Mouse (Mus musculus) adrenal gland, postnatal 25 days (tissue): ENCODE measurements around the gene Nid2. TPM values are rescaled to one million over a fixed set of nuclear protein-coding genes. Genes with fewer than 3 reads are reported as not detected.

Experiments used
- DNase-seq: peaks from one replicate; pipeline ENCODE4 v3.0.0; 2021; ENCODE audit warnings: mixed read lengths
- total RNA-seq: library from RNA; stranded (reverse); gene quantifications from 2 replicates; pipeline ENCODE4 v1.2.3, GENCODE M21; 2021

The Nid2 gene
- total RNA-seq, 1 experiment from 2014 or later = 27.4 TPM

DNA sequence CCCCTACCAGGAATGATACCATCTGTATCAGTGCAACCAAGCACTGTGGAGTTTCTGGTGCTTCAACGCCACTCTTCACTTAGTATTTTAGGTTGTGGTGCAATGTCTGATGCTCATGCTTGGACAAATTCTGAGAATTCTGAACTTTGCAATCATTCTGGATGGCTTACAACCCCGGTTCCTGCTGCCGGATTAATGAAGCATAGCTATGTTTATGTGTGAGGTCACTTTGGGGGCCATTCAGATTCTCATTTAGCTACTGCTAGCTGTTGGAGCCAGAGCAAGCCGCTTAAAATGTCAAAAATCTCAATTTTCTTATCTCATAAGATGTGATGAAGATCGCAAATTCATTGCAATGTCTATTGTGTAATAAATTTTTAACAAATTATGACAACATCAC lies 6.2 kb upstream of the Nid2 start:
- no peak for DNase-seq

DNA sequence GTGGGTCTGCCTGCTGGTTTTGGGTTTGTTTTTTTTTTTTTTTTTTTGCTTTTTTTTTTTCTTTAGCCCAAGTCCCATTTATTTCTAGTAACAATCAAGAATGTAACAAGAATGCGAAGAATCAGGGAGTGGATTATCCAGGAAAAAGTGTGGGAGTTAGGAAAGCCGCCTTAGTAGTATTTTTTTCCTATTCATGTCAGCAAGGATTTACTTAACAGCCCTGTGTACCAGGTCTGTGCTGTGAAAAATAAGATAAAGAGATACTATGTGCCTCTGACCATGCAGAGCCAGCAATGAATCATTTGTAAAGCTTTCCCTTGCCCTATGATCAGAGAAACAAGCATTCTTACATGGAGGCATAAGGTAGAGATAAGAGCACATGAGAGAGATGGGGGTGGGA lies 4.8 kb upstream of the Nid2 start:
- no peak for DNase-seq

DNA sequence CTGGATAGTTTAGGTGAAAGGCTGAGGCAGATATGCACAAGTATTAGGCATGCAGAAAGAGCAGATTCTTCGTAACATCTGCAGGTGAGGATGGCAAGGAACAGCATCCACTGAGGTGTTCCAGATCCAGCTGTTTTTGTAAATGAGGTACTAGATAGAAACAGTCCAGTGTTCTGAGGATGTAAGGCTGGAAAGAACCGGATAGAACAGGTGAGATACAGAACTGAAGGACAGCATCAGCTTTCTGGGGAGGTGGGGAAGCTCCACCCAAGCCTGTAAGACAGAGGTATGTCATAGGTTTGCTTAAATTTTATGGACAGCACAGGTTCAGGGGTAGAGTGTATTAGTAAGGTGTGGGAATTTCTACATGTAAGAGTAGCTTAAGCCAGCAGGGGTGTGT lies 4.3 kb upstream of the Nid2 start:
- DNase-seq = no peak

DNA sequence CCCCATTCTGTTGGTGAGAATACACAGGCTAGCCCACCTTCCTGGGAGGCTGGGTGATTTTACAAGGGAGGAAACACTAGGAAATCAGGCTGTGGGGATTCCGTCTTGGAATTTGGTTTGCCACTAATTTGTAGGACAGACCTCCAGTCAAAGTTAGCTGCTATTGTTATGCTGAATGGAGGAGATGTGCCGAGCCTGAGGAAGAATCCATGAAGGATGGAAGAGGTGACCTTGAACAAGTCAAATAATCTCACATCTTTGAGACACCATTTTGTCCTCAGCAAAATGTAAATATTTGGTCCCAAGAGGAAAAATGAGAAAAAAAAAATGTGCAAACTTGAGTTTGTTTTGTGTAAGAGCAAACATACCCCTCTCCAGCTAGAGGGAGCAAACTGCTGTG lies 1.3 kb upstream of the Nid2 start:
- DNase-seq = no peak

DNA sequence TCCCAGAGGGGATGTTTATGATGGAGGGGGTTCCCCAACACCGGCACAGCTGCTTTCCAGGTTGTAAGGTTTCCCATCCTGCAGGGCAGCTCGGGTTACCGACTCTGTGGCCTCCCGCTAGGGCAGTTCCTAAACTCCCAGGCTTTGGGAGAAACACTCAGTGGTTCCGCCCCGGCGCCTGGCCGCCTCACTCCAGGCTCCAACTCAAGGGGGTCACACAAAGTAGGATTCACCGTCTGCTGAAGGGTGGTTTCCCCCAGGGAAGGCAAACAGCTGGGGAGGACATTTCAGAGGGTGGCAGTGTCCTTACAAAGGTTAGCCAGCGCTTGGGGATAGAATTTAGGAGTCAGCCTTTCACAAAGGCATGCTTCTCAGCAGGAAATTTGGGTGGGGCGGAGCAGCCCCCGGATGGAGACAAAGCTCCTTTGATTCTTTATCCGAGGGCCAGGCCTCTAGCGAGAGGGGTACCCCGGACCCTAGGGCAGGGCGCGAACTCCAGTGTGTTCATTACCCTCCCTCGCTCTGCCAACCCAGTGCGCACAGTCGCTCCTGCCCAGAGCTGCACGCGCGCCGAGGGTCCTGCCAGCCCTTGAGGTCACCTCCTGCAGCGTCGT lies 547 bp upstream of the Nid2 start:
- no peak for DNase-seq

DNA sequence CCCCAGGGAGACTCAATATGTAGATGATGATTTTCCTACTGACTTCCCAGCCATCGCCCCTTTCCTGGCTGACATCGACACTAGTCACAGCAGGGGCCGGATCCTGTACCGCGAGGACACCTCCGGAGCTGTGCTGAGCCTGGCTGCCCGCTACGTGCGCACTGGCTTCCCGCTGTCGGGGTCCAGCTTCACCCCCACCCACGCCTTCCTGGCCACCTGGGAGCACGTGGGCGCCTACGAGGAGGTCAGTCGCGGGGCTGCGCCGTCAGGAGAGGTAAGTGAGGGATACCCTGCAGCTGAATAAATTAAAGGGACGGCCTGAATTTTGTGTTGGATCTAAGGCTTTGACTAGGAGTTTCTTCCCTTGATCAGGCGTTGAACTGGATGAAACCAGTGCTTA lies 1.2 kb downstream of the Nid2 start:
- DNase-seq = no peak

DNA sequence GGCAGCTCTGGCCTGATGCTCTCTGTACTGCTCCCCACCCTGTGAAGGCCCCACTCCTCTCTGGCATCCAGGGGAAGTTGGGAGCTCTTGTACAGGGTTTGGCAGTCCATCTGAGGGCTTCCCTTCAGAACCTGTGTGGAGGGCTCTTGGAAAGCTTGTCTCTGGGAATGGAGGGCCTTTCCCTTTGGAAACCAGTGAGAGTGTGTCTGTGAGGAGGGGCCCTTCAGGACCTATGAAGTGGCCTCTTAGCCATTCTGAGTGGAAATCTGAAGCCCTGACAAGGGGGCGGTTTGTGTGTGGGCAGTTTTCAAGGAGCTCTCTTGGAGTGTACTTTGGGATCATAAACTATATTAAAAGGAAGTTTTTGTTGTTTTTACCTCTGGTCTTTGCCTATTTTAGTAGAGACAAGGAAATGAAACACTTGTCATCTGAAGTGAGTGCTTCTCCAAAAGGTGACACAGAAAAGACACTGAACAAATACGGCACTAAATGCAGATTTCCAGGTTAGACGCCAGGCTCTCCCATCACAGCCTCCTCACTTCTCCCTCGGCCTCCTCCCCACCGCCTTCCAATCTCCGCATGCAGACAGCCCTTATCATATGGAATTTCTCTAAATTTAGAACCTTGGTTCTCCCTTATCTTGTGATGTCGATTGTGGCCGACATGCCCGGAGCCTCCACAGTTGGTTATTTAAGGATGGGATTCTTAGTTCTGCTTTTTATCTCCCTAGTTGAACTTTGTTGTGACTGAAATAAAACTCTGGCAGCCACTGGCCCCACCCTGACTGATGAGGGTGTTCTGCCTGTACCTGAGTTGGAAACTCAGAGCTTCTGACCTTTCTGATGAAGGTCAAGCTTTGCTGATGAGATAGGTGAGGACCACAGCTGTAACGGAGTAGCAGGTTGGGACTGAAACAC lies 8.5 kb downstream of the Nid2 start:
- no peak for DNase-seq

DNA sequence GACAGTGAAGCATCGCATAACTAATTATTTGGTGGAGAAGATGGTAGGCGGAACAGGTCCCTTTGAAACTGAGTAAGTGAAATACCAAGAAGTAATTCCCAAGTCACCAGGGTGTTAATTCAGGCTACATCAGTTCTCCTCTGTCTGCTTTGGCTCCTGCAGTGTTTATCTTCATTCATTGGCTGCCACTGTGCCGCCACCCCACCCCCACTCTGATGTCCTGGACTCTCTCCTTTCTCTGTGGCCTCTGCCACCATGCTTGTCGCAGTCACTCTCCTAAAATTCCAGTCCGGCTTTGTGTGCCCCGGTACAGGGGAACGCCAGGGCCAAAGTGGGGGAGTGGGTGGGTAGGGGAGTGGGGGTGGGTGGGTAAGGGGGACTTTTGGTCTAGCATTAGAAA lies 9.7 kb downstream of the Nid2 start:
- no peak for DNase-seq

DNA sequence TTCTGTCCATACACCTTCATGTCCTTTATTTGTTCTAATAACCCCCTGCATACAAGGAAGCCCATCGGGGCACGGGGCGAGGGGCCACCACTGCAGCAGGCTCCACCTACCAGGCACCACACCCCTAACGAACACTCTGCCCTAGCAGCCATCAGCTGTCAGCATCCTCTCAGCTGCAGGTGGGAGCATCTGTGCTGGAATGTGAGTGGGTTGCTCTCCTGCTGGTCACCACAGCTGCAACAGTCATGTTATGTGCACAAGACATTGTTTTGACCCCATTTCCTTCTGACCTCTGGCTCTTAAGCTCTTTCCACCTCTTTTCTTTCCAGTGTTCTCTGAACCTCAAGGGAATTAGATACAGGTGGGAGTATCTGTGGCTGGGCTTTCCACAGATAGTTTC lies 10.9 kb downstream of the Nid2 start:
- no peak for DNase-seq

DNA sequence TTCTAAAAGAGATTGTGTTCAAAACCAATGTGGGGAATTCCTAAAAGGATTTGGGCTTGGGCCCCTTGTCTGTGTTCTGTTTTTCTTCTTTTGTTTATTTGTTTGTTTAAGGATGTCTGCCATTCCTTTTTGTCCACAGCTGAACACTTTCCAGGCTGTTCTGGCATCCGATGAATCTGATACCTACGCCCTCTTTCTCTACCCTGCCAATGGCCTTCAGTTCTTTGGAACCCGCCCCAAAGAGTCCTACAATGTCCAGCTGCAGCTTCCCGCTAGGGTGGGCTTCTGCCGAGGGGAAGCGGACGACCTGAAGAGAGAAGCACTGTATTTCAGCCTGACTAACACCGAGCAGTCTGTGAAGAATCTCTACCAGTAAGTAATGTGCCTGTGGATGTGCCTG lies 12.5 kb downstream of the Nid2 start:
- DNase-seq = no peak

DNA sequence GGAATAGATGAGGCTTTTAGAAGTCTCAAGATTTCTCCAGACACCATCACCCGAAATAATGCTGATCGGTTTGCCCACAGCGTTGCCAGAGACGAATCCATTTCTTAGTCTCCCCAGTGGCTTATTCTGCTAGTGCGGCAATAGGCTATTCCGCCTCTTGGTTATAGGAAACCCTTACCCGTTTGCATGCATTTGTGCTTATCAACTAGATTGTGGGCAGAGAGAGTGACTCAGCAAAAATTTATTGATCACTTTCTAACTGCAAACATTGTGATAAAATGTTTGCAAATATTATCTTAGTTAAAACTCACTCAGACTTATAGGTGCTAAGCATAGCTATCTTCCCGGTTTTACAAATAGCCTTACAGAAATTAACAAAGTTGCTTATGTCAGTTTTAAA lies 13.3 kb downstream of the Nid2 start:
- no peak for DNase-seq

DNA sequence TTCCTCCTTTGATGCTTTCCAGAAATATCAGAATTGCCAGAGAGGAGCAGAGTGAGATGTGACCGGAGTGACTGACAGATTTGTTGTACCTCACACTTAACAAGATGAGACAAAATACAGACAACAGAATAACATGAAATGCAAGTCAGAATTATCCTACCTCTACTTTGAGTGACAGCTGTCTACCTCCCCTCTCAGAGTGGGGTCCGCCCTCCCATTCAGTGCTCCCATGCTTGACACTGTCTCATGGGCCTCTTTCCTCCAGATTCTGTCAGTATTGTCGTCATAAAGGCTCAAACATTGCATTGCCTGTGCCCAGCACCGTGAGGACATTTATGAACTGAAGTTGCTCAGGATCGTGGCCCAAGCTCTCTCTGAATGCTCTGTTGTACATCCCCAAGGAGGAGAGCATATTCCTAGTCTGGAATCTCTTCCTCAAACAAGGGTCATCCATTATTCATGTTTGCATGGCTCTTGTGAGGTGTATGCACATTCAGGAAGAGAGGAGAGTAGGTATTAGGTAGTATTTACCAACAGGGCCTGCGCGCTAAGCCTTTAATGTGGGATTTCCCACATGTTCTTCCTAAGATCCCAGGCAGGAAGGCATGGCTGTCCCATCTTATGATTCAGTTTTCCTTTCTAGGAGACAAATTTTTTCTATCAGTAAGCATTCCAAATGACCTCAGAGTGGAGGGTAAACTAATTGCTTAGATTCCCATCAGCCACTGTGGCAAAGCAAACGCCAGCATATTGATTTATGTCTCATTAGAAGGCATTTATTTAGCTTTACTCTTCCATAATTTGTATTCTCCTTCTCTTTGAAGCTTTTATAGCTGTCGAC lies 14.7 kb downstream of the Nid2 start:
- DNase-seq = no peak

DNA sequence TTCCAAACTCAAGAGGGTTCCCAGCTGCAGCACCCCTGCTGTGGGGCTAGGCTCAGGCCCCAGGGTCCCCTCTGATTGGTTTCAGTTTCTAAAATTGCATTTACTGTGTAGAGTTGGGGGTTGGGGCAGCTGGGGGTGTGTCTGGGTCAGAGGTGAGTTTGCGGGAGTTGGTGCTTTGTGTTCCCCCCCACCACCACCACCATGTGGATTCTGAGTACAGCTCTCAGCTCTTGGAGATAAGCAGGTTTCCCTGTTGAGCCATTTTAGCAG lies 15.2 kb downstream of the Nid2 start:
- no peak for DNase-seq

DNA sequence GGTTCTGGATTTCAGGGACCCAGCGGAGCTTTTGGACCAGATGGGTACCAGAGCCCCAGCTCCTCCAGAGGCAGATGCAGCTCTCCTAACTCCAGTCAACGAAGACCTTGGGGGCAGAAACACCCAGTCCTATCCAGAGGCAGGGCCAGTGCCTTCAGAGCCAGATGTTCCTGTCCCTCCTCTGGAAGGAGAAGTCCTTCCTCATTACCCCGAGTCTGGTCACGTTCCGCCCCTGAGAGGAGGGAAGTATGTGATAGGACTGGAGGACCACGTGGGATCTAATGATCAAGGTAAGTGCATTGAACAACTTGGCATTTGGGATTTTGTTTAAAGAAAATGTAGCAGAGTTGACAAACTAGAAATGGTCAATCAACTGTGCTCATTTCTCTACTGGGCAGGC lies 17.6 kb downstream of the Nid2 start:
- DNase-seq = no peak

DNA sequence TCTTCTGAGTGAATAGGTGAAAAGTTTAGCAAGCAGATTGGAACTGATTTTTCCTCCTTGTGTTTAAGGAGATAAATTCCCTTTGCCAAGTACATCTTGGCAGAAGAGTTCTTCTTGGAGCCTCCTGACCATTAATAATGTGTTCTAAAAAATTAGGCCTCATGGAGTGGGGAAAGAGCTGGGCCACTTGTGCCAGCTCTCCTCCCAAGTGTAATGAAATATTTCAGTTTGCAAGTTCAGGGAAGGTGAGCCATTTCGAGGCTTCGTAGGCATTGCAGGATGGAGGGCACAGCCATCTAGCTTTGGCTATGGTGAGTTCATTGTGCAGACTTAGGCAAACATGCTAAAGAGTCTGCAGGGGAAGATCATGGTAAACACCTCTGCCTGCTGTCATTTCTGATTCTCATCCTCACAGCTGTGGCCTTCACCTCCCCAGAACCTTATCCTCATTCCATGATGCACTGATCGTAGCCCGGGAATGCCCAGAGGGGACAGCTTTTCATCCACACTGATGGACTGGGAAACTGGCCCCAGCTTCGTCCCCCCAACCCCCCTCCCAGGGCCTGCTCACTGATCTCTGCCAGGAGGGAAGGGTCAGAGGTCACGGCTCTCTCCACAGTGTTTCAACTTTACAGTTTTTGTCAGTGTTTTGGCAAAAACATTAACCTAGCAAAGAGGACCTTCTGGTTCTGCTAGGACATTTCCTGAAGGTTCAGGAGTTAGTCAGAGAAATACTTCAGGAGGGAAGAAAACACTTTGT lies 18.6 kb downstream of the Nid2 start:
- no peak for DNase-seq

DNA sequence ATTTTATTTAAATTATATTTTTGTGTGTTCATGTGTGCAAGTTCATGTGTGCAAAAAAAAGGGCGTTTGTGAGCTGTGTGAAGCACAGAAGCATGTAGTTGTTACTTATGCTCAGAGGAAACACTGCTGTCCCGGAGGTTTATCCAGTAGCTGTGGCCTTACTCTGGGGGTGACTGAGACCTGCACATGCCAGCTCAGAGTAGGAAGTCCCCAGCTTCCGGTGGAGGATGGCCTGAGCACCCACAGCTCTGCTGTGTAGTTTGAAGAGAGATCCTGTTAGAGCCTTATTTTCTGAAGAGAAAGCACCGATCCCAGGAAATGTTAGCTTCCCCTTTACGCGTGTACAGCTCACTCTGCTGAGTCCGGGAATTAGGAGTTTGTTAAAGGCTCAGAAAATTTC lies 20.1 kb downstream of the Nid2 start:
- no peak for DNase-seq

DNA sequence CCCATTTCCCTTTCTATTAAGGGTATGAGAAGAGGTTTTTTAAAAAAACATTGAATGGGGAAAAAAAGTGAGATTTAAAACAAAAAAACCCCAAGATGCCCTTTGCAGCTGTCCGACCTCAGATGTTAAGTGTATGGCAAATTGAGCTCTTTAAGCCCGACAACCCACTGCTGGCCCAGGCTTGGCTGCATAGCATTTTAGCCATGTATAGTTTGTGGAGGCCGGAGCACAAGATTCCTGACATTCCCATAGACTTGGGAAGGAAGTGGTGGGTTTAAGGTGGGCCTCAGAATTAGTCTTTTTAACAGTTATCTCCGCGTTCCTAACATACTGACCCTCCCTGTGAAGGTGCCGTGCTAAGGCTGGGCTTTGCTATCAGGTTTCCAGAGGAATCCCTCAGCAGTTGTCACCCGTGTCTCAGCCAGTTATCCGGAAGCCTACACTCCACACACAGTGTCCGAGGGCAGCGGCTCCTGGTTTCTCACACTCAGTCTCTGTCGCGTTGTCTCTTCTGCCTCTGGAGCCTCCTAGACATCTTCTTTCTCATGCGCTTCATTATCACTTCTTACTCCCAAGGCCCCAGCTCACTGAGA lies 23.1 kb downstream of the Nid2 start:
- DNase-seq = no peak

DNA sequence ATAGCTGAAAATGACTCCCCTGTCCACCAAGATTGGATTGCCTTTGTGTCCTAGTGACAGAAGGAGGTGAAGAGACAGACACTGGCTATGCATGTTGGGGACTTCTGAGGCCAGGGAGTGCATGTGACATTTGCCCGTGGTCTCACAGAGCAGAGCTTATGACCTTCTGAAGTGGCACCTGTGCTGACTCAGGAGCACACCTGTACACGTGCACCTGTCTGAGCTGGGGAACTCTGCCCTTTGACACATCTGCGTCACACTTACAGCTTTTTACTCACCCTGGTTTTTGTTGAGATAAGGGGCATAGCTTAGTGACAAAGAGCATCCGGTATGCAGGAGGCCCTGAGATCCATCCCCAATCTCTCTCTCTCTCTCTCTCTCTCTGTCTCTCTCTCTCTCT lies 24.4 kb downstream of the Nid2 start:
- no peak for DNase-seq

DNA sequence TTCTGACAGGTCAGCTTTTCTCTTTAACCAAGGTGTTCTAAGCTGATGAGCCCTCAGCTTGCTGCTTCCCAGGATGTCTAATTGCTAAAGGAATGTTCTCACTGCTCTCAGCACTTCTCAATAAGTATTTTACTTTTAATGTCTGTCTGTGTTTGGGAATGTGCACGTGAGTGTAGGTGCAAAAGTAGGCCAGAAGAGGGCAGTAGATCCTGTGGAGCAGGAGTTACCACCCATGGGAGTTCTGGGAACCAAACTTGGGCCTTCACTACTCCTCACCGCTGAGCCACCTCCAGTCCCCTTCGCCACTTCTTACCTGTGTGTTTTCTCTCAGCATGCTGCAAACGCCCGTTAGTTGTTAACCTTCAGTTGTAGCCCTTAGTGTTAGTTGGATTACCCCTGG lies 25.1 kb downstream of the Nid2 start:
- no peak for DNase-seq

DNA sequence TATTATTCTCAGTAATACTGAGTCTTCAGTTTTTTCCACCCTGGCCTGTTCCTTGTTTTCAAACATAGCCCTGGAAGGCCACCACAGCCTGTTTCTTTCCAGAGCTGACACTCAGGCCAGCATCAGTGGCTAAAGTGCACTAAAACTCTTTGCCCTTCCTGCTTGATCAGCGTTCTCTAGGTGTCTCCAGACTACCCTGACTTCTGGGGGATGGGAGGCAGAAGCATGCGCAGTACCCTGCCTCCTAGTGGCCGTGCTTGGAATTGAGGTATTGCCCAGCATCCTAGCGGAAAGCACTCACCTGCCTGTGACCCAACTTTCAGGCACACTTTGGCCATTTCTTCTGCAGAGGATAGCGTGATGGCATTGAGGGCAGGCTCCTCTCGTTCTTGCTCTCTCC lies 25.8 kb downstream of the Nid2 start:
- DNase-seq = peak; percentile 27

DNA sequence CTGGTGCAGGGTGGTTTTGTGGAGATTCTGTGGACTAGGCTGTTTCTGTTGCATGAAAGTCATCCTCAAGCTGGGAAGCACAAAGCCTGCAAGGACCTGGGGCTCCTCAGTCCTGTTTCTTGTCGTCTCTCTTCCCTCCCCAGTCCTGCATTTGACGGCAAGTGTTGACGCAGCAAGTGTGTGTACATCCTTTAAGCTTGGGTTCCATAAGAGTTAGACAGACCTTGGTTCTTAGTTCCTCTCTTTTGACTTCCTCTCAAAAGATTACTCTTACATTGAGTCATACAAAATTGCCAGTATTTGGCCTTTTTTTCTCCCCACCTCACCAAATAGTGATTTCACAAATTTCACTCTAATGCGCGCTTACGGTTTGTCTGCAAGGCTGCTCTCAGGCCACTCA lies 26.3 kb downstream of the Nid2 start:
- no peak for DNase-seq

DNA sequence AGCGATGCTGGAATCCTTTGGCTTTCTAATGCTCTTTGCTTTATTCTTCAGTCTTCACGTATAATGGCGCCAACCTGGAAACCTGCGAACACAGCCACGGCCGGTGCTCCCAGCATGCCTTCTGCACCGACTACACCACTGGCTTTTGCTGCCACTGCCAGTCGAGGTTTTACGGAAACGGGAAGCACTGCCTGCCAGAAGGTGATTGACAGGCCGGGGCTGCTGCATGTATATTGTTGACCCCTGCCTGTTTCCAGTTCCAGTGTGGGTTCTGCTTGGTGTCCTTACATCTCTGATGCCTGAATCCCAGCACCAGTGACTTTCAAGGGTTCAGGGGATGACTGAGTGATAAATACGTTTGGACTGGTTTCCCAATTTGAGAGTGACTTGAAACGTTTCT lies 26.9 kb downstream of the Nid2 start:
- no peak for DNase-seq
